Mouse (Mus musculus) urinary bladder, postnatal 36 days (tissue): Measurements from ENCODE around the gene Abi3.

Experiments
- DNase-seq, 2 experiments: peaks; one replicate each; pipeline ENCODE4 v3.0.0; 2022; ENCODE audit warnings: low spot score in 2 of 2, mixed read lengths in 1 of 2

The Abi3 gene

GRCm38 (mm10) chr11:95838999-95839868 lies 3.0 kb downstream of the Abi3 start:
- DNase-seq, result no peak

- no peak for DNase-seq
These were observed 3.7 kb downstream of the Abi3 start for GRCm38 (mm10) chr11:95838598-95838997.

DNA sequence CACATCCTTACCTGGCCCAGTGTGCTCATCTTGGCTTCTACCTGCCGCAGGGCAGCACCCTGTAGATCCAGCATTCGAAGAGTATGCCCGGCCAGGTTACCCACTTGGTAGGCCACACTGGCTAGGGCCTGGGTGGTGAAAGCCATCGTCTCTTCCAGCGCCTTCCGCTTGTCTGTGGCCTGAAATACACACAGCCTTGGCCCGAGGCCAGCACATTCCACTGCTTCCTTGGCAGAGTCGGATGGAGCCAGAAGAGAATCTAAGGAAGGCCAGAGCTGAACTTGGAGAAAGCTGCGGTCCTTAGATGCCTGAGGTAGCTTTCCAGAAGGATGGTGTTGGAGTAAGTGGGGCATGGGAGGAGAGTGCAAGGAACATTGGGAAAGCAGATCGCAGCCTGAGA lies 5.2 kb downstream of the Abi3 start, which contains the start of gene Gngt2:
Gene Gngt2 (plus strand): TSS at position 158 of the 400 bp plus-strand sequence.
- peak in 1 of 2 experiments; percentile 82 for DNase-seq

- DNase-seq, result no peak
These were observed 5.8 kb downstream of the Abi3 start for GRCm38 (mm10) chr11:95836433-95836832.

DNA sequence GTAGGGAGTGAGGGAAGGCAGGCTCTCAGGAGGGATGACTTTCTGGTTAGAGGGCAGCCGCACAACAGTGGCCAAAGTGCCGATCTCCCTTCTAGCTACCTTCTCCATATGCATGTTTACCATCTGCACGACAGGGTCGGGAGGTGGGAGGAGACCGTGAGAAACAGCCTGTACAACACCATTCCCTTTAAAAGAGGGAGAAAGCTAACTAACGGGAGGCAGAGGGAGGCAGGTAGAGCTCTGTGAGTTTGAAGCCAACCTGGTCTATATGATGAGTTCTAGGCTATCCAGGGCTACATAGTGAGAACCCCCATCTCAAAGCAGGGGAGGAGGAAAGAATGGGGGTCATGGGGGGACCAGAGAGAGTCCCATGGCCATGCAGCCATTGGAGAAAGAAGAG lies 6.4 kb downstream of the Abi3 start:
- no peak for DNase-seq

GRCm38 (mm10) chr11:95834742-95835710 lies 7.2 kb downstream of the Abi3 start:
- no peak for DNase-seq

GRCm38 (mm10) chr11:95834143-95834667 lies 8.1 kb downstream of the Abi3 start:
- DNase-seq, result no peak

DNA sequence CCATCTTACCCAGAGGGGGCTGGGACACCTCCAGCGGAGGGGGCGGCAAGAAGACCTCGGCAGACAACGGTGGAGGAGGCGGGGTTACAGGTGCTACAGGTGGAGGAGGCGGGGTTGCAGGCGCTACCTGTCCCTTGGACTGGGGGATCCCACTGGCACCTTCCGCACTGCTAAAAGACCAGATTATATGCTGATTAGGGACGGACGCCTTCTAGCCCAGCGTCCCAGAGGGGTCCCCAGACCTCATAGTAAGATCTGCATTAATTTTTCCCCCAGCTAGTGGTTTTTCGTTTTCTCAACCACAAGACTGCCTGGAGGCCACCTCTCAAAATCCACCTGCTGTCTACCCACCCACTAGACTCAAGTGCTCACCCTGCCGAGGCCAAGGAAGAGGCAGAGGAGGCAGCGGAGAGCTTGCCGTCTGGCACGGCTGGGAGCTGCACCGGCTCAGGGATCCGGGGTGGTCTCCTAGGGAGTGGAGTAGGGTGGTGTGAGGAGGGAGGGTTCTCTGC lies 8.6 kb downstream of the Abi3 start:
- DNase-seq, result no peak

DNA sequence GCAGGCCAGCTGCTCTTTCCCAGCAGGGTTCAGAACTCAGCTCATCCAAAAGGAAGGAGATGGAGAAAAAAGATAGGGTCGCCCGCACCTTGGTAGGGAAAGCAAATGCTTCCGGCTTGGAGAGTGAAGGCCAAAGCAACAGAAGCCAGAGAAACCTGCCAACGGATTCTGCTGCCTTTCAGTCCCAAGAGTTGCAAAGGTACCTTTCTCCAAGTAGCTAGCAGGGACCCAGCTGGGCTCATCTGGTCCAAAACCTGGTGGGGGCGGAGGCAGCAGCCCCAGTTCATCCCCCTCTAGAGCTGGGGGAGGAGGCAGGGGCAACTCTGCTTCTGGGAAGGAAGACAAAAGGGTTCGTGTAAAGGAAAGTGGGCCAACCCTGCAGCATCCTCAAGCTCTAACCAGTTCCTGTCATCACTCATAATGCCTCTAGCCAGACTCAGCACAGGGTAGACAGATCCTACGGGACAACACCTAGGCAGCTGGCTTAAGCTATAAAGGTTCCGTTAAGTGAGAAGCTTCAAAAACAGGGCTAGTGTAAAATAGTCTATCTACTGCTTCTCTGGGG lies 9.2 kb downstream of the Abi3 start:
- DNase-seq, result no peak

- DNase-seq, result no peak
These were observed 9.9 kb downstream of the Abi3 start for GRCm38 (mm10) chr11:95832129-95833005.

DNA sequence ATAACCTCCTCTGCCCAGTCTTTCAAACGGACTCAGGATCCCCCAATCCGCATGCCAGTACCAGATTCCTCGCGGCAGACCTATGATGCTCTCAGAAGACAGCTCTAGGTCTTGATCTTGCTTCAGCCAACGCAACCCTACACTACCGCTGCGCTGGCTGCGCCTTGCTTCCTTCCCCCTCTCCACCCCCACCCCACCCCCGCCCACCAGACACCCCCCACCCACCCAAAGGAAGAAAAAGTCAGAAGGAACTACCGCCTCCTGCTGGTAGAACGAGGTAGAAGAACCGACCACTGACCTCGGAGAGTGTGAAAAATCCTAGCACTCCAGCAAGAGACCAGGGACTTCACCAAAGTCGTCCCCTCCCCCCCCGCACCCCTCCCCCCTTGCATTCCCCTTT lies 10.6 kb downstream of the Abi3 start:
- no peak for DNase-seq

DNA sequence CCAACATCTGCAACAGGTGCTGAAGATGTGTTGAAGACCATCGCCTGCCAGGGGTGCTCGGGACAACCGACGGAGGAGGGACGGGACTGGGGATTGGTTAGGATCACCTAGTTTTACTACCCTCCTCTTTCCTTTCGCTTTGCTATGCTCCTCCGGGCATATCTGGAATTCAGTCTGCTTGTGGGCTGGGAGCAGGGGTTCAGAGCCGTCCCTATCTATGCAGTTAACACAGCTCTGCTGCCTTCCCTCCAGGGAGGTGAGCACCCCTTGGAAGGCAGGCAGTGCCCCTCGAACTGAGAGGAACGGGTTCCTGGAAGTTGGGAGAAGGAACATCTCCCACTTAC lies 11.0 kb downstream of the Abi3 start:
- DNase-seq, result no peak

- no peak for DNase-seq
These were observed 11.6 kb downstream of the Abi3 start for GRCm38 (mm10) chr11:95830411-95831275.

- no peak for DNase-seq
These were observed 12.7 kb downstream of the Abi3 start for GRCm38 (mm10) chr11:95829526-95830050.

DNA sequence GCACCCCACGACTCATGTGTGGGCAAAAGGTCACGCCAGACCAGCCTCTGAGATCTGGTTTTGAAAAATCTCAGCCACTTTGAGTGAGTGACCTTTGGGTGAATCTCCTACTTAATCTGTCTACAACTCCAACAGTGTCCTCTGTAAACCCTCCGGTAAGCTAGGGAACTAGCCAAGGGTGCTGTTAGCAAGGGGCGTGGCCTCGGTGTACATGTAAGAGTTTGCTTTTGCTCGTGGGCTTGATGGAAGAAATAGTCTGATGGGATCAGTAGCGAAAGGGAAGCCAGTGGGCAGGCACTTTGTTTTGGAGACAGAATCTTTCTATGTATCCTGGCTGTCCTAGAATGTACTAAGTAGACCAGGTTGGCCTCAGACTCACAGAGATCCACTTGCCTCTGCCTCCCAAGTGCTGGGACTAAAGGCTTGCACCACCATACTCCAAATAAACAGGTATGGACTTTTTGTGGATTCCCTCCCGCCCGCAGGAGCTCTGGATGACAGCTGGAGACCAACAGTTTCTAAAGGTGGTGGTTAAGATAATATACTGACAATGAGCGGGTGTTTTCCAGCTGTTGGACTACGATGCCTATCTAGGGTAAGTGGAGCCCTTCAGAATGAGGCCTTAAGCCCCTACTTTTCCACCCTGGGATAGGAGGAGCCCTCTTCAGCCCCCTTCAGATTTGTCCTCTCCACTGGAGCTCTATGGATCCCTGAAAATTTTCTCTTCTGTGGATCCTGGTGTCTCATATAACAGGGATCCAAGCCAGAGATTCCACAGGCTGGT lies 13.9 kb downstream of the Abi3 start:
- DNase-seq, result no peak

- peak; percentile 61 to 68 for DNase-seq
These were observed 14.7 kb downstream of the Abi3 start for GRCm38 (mm10) chr11:95827464-95828085.

DNA sequence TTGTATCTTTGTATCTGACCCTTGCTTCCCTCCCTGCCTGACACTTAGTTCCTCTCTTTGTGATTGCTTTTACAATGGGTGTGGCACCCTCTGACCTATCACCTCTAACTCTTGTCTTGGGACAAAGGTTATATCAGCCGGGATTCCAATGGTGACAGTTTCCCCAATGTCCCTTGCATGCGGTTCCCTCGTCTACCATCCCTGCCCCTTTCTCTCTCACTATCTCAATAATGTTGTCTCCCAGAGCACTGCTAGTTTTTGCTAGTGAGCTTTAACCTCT lies 15.2 kb downstream of the Abi3 start:
- DNase-seq, result no peak
